Mouse (Mus musculus): ENCODE measurements around the gene Tars2.
A peak's percentile ranks its signal among the peaks of the same experiment; 100 is the strongest.

Tars2 gene

DNA sequence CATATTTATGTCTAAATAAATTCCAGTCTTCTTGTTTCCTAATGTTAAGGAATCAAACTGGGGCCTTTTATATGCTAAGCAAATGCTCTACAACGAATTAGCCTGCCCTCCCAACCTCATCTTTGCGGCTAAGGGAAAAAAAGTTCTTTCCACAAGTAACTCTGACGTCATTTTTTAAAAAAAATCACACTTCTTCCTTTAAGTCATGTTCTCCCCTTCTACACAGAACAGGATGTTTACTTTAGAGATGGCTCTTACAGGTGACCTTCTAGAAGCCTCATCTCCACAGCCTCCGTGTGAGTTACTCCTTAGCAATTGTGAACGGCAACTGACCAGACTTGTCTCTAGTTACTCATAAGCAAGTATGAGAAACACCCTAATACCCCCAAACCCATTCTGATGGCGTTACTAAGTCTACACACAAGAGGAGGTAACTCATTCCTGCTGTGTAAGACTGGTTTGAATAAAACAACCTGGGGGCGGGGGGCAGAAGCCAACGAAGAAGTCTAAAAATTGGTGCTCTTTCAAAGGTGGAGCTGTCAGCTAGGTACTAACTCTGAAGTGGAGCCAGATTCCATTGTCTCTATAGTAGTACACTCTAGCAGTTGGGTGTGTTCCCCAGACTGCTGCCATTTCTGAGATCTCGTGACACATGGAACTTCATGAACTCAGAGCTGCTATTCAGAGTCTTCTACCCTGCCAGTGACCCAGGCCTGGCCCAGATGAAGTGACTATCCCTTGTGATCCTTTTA is 1.4 kb downstream of the Tars2 start:
- peak; percentile 55 for DNase-seq (ENCODE audit: low read depth, low spot score)
- Histone ChIP-seq H3K36me3 (ENCODE audit: control insufficient read depth, insufficient read depth, low read length, poor library complexity, severe bottlenecking) (peaks cover 5% of the 10 kb centered on the region; the same call in 1 of the 2 replicates), H3K27me3 (ENCODE audit: control insufficient read depth, insufficient read depth, low read length, poor library complexity, severe bottlenecking) (no peaks in the 10 kb centered on the region)

DNA sequence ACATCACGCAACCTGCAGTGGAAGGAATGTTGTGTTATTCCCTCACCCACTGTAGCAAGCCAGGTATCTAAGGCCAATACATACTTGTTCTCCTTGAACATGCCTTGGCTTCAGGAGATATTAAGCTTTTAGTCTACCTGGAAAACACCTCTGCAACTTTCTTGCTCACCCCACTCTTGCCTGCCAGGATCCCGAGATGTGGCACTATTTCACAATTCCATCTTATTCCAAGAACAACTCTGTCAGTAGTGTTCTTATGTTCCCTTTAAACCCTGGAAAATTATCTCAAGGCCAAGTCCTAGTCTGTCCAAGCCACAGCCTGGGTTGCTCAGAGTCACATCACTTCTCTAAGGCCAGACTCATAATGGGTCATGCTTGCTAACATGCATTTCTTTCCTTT is 3.2 kb downstream of the Tars2 start:
- no peak for DNase-seq (ENCODE audit: low read depth, low spot score)
- no peaks in the 10 kb centered on the region for H3K36me3 ChIP-seq (ENCODE audit: control insufficient read depth, insufficient read depth, low read length, poor library complexity, severe bottlenecking)

DNA sequence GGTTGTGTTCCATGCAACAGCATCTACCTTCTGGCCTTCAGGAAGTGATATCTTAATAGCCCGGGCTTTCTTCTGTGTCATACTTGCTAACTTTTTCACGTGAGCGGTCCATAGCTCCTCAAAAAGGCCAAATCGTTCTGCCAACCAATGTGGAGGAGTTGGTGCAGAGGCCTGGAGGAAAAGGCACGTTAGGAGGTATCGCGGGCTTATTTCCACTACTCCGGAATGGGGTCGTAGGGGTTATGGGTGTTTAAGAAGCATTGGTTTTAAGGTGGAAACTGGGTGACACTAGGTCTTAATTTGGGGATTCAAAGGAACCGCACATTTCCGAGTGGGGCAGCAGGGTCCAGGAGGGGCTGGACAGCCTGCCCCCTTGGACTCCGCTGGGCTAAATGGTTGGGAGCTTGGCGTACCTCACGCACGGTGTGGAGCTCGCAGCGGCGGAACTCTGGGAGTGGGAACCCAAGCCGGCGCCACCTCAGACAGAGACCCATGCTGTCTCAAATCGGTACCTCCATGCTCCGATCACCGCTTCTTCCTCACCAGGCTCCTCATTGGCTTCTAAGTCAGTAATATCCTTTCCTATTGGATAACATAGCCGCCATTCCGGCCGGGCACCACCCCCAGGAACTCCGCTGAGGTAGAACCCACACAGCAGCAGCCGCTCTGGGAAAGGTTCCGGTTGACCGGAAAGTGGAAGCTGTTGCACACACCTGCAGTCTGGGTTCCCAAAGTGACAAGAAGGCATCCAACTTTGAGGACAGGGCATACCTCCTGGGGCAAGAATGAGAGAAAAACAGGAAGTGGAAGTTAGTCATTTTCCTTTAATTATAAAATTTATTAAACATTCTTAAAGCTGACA is 5.4 kb downstream of the Tars2 start:
- Histone ChIP-seq H3K27me3 (ENCODE audit: control insufficient read depth, insufficient read depth, low read length, poor library complexity, severe bottlenecking) (no peaks in the 10 kb centered on the region), H3K36me3 (ENCODE audit: control insufficient read depth, insufficient read depth, low read length, poor library complexity, severe bottlenecking) (peaks cover 7% of the 10 kb centered on the region)
- DNase-seq (ENCODE audit: low read depth, low spot score): peak; percentile 87

More for the DNA sequence above, 3.2 kb downstream of the Tars2 start:
- H3K27me3 ChIP-seq (ENCODE audit: control insufficient read depth, insufficient read depth, low read length, poor library complexity, severe bottlenecking): no peaks in the 10 kb centered on the region

DNA sequence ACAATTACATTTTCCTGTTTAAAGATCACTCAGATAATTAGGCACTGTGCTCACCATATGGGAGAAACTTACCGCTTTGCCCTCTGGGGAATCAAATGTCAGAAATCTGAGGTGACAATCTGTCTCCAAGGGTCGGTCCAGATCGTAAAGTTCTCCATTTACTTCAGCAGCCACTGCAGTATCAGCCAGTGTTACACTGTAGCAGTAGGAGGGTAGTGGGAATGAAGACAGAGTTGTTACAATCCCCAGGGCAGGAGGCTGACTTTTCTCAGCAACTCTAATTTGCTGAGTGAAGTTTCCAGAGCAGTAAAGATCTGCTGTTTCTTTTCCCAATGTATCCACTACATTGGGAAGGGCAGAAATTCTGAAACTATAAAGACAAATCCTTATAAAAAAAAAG is 7.1 kb downstream of the Tars2 start:
- H3K27me3 ChIP-seq (ENCODE audit: control insufficient read depth, insufficient read depth, low read length, poor library complexity, severe bottlenecking): no peaks in the 10 kb centered on the region
- no peak for DNase-seq (ENCODE audit: low read depth, low spot score)
- peaks cover 7% of the 10 kb centered on the region for H3K36me3 ChIP-seq (ENCODE audit: control insufficient read depth, insufficient read depth, low read length, poor library complexity, severe bottlenecking)

DNA sequence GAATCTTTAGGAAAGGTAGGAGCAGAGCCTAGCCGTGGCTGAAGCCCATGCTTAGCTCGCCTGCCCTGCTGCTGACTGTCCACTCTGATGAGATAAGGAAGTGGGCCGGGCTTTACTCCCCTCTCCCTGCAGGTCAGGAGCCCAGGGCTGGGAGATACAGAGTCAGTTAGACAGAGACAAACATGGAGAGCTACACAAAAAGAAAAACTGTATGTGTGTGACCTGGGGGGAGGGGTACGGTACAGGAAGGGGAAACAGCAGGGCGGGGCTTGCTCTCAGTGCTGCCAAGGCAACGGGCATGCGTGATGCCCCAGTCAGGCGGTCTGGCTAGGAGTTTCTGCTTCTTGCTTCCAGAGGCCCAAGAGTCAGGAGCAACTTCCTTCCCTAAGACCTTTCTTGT is 19.6 kb downstream of the Tars2 start:
- no peak for DNase-seq (ENCODE audit: low read depth, low spot score)
- Histone ChIP-seq H3K27me3 (ENCODE audit: control insufficient read depth, insufficient read depth, low read length, poor library complexity, severe bottlenecking) (no peaks in the 10 kb centered on the region), H3K36me3 (ENCODE audit: control insufficient read depth, insufficient read depth, low read length, poor library complexity, severe bottlenecking) (peaks cover 14% of the 10 kb centered on the region)

DNA sequence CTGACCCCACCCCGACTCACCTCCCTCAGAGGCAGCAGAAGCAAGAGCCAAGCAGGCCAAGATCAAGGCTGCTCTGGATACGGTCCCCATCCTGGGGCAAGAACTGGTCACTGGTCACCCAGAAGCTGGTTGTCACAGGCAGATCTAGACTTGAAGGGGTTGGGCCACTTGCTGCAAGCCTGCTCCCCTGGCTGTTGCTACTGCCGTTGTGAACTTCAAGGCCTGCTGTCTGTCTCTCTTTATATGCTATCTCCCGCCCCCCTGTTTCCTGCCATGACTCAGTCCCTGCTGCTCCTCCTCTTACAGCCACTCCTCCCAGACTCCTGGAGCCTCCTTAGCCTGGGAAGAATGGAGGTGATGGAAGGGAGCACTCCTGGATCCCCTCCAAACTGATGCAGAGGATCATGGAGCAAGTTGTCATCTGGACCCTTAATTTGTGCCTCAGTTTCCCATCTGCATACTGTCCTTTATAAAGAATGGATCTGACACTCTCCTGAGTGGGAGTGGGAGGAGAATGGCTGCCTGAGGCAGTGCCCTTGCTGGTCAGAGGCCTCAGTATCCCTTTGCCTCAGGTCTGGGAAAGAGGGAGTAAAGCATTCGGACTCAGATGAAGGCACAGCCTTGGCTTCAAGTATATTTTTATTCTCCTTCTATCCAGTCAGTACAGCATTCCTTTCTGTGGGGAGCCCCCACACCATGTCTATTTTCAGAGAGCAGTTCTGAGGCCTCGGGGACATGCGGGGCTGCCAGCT is 20.5 kb downstream of the Tars2 start, which contains the start of gene Ecm1:
TSS of gene Ecm1 (minus strand) at position 217 of the 752 bp plus-strand sequence.
- Histone ChIP-seq H3K27me3 (ENCODE audit: control insufficient read depth, insufficient read depth, low read length, poor library complexity, severe bottlenecking) (no peaks in the 10 kb centered on the region), H3K36me3 (ENCODE audit: control insufficient read depth, insufficient read depth, low read length, poor library complexity, severe bottlenecking) (peaks cover 12% of the 10 kb centered on the region; the same call in 1 of the 2 replicates)
- DNase-seq (ENCODE audit: low read depth, low spot score): no peak

DNA sequence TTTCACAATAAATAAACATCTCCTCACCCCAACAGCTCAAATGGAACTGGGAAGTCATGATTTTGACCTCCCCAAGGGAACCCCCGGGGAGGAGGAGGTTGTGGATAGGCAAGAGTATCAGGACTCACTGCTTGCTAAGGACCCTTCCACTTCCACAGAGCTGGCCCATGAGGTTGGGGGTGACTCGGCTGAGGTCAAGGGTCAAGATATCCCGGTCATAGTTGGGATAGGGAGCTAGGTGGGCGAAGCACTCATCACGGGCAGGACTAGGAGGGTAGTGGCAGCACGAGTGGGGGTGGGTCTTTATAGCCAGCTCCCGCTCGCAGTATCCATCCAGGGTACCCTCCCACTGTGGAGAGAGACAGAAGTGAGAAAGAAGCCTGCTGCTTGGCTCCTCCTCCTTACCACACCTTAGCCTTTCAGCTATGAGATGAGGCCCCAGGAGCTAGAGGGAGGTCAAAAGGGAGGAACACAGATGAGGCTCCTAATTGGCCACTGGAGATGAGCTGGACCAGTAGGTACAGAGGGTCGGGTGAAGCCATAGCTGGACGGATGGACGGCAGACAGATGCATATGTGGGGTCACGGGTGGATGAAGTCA is 24.8 kb downstream of the Tars2 start:
- Histone ChIP-seq H3K36me3 (ENCODE audit: control insufficient read depth, insufficient read depth, low read length, poor library complexity, severe bottlenecking) (0 out of 2 replicates have a peak, but pooled peaks cover 5% of the 10 kb centered on the region), H3K27me3 (ENCODE audit: control insufficient read depth, insufficient read depth, low read length, poor library complexity, severe bottlenecking) (no peaks in the 10 kb centered on the region)
- no peak for DNase-seq (ENCODE audit: low read depth, low spot score)

DNA sequence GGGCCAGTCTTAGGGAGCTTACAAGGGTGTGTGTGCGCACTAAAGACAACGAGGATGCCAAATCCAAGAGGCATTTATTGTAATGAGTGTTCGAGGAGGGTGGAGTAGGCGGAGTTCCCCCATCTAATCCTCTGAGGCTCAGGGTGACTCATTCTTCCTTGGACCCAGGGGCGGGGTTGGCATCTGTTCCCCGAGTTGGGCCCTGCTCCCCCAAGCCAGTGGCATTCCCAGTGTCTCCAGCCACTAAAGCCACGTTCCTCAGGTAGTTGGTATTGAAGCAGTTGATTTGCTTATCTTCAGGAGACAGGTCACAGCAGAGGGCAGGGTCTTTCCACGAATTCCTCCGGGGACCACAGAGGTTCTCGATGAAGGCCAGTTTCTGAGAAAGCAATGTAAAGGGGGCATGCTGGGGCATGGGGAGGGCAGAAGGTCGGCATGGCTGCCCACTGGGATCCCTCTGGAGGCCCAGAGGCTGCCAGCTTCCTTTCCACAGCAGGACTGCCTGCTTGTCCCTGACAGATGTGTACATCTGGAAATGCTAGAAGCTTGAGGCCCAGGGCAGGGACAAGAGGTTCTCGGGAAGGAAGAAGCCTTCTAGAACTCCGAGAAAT is 25.8 kb downstream of the Tars2 start:
- no peaks in the 10 kb centered on the region for H3K27me3 ChIP-seq (ENCODE audit: control insufficient read depth, insufficient read depth, low read length, poor library complexity, severe bottlenecking)
- H3K36me3 ChIP-seq (ENCODE audit: control insufficient read depth, insufficient read depth, low read length, poor library complexity, severe bottlenecking): 0 out of 2 replicates have a peak, but pooled peaks cover 5% of the 10 kb centered on the region
- no peak for DNase-seq (ENCODE audit: low read depth, low spot score)

DNA sequence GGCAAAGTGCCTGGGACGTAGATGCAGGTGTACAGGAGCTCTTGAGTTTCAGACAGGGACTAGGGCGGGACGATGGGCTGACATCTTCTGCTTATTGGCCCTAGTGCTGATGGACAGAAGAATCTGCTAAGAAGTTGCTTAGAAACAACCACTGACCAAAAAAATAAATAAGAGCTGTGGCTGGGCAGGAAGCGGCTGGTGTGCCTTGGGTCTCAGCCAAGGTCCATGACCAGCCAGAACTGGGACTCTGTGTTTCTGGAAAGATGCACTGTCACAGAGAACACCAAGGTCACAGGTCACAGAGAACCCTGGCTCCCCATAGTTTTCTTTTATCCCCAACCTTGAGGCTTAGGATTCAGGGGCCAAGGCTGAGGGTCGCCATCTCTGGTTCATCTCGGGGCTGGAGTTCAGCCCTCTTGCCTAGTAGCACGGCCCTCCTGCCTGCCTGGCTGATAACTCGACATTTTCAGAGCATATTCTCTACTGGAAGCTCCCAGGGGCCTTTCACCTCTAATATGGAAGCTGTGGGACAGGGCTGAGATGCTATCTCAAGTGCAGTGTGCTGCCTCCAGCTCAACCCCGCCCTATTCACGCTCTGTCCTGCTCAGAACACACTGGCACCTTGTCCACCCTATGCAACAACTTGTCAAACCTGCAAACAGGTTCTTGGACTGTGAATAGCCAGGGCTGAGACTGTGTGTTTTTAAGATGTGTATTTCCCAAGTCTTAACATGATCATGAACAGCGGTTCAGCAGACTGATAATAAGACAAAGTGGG is 27.1 kb downstream of the Tars2 start:
- H3K27me3 ChIP-seq (ENCODE audit: control insufficient read depth, insufficient read depth, low read length, poor library complexity, severe bottlenecking): no peaks in the 10 kb centered on the region
- DNase-seq (ENCODE audit: low read depth, low spot score): no peak
- 0 out of 2 replicates have a peak, but pooled peaks cover 5% of the 10 kb centered on the region for H3K36me3 ChIP-seq (ENCODE audit: control insufficient read depth, insufficient read depth, low read length, poor library complexity, severe bottlenecking)

DNA sequence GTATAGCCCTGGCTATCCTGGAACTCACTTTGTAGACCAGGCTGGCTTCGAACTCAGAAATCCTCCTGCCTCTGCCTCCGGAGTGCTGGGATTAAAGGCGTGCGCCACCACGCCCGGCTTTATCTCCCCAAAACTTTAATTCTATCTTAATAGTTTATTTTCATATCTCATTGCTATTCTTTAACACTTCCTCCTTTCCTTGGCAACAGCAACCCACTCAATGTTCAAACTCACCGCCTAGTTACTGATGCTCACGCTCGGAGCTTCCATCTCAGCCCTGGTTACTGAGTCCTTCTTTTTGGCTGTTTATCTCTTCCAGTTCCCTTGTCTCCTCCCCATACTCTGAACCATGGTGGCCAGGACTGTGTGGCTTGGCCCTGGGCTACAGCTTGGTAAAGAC is 27.7 kb downstream of the Tars2 start:
- 0 out of 2 replicates have a peak, but pooled peaks cover 5% of the 10 kb centered on the region for H3K36me3 ChIP-seq (ENCODE audit: control insufficient read depth, insufficient read depth, low read length, poor library complexity, severe bottlenecking)
- H3K27me3 ChIP-seq (ENCODE audit: control insufficient read depth, insufficient read depth, low read length, poor library complexity, severe bottlenecking): no peaks in the 10 kb centered on the region
- no peak for DNase-seq (ENCODE audit: low read depth, low spot score)

DNA sequence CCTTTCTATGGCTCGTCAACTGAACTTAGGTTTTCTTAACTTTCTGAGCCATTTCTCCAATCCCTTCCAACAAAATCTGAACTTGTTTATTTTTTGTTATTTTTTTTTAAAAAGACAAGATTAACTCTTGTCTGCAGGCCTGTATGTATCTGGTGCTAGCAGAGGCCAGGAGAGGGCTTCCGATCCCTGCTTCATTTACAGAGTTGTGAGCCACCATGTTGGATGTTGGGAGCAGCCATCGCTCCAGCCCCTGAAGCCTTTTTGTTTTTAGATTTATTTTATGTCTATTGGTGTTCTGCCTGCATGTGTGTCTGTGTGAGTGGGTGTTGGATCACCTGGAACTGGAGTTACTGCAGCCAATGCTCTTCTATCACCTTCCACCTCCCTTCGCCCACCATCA is 28.2 kb downstream of the Tars2 start:
- H3K36me3 ChIP-seq (ENCODE audit: control insufficient read depth, insufficient read depth, low read length, poor library complexity, severe bottlenecking): 0 out of 2 replicates have a peak, but pooled peaks cover 5% of the 10 kb centered on the region

DNA sequence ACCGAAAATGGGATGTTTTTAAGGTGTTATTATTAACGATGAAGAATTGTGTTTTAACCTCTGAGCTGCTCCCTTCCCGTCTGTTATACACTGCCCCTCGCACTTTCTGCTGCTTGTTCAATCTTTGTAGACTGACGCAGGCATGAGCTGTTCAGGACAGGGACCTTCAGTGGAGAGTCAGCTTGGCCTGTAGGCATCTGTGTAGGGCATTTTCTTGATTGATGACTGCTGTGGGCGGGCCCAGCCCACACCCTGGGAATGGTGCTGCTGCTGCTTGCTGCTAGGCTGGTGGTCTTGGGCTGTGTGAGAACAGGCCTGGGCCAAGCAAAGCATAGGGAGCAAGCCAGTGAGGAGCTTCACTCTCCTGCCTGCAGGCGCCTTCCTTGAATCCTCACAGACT is 29.6 kb downstream of the Tars2 start:
- no peak for DNase-seq (ENCODE audit: low read depth, low spot score)
- Histone ChIP-seq H3K27me3 (ENCODE audit: control insufficient read depth, insufficient read depth, low read length, poor library complexity, severe bottlenecking) (no peaks in the 10 kb centered on the region), H3K36me3 (ENCODE audit: control insufficient read depth, insufficient read depth, low read length, poor library complexity, severe bottlenecking) (0 out of 2 replicates have a peak, but pooled peaks cover 2% of the 10 kb centered on the region)

More for the DNA sequence above, 28.2 kb downstream of the Tars2 start:
- H3K27me3 ChIP-seq (ENCODE audit: control insufficient read depth, insufficient read depth, low read length, poor library complexity, severe bottlenecking): no peaks in the 10 kb centered on the region
- no peak for DNase-seq (ENCODE audit: low read depth, low spot score)

DNA sequence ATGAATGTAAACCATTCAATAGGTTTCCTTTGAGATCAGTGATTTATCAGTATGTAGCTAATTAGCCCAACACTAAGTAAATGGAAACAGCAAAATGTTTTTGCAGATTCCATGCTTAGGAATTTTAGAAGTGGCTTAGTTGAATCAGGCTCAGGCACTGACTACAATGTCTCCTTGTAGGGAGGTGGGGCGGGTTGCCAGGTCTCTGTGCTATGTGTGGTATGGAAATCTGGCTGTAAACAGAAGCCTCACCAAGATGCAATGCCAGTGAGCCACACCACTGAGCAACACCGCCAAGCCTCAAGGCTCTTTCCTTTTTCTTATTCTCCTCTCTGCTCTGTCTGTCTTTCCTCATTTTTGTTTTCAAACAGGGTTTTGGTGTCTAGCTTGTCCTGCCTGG is 31.1 kb downstream of the Tars2 start:
- Histone ChIP-seq H3K36me3 (ENCODE audit: control insufficient read depth, insufficient read depth, low read length, poor library complexity, severe bottlenecking) (no peaks in the 10 kb centered on the region), H3K27me3 (ENCODE audit: control insufficient read depth, insufficient read depth, low read length, poor library complexity, severe bottlenecking) (no peaks in the 10 kb centered on the region)
- no peak for DNase-seq (ENCODE audit: low read depth, low spot score)

All from splenic B cell, adult 2 months (primary cell).